Mouse (Mus musculus): ENCODE results near the gene Lrrc66.

DNA sequence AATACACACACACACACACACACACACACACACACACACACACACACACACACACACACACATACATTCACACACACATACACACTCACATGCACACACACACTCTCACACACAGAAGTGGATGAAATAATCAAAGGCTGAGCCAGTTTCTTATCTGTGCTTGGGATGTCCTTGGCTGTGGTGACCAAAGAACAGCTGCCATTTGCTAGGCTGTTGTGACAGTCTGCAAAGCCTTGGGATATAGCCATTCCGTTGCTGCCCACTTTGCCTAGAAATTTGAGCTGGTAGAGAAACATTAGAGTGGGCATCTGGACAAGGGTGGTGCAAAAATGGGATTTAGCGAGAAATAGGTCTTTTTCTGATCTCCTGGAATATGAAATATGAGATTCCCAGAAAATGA lies 32.3 kb downstream of the Lrrc66 start:
- TF ChIP-seq CHD1 (IDR thresholded peaks at IDR 0.05; ENCODE audit: low read depth, low read length) (no peak), CTCF (conservative IDR thresholded peaks at IDR 0.05 in 1 of 2, IDR thresholded peaks at IDR 0.05 in 1 of 2; ENCODE audit: low read depth in 2 of 2, low read length in 2 of 2) (no peak), KAT2A (IDR thresholded peaks at IDR 0.05; ENCODE audit: insufficient replicate concordance, low read length) (no peak)

Measured in CH12.LX (cell line).